Mouse (Mus musculus) MEL (cell line): Measurements from ENCODE around the gene Rab22a. TPM values are rescaled to one million over a fixed set of nuclear protein-coding genes. Genes with fewer than 3 reads are reported as not detected.

ENCODE experiments used
- DNase-seq: peaks from one replicate; pipeline ENCODE4 v3.0.0; 2011; ENCODE audit warnings: low read depth, low spot score
- H3K27ac ChIP-seq: 2 replicates; pipeline ENCODE4 v1.5.1; 2012; ENCODE audit warnings: low read depth, mild to moderate bottlenecking, control low read depth, low read length, moderate library complexity; ENCODE audit not compliant: control insufficient read depth
- H3K27me3 ChIP-seq, 2 experiments: fragments of 150-350 bp in 1 of 2; sonication (generic) in 1 of 2; 2 replicates each; pipeline ENCODE4 v1.6.1; 2012; ENCODE audit warnings: low read length in 2 of 2, mild to moderate bottlenecking in 2 of 2, improper control_type of control experiment in 1 of 2, moderate library complexity in 1 of 2; ENCODE audit not compliant: insufficient read depth in 2 of 2, control insufficient read depth in 1 of 2
- H3K36me3 ChIP-seq, 2 experiments: 2 replicates each; pipeline ENCODE4 v1.6.1; 2012 to 2014; ENCODE audit warnings: low read length in 2 of 2, improper control_type of control experiment in 1 of 2, inconsistent platforms in 1 of 2, mild to moderate bottlenecking in 1 of 2; ENCODE audit not compliant: insufficient read depth in 2 of 2, control insufficient read depth in 1 of 2
- H3K4me1 ChIP-seq, 2 experiments: fragments of 150-350 bp in 1 of 2; sonication (generic) in 1 of 2; 2 replicates each; pipeline ENCODE4 v1.6.1; 2012; ENCODE audit warnings: low read length in 2 of 2, improper control_type of control experiment in 1 of 2, mild to moderate bottlenecking in 1 of 2; ENCODE audit not compliant: insufficient read depth in 2 of 2, control insufficient read depth in 1 of 2
- H3K4me3 ChIP-seq, 2 experiments: fragments of 150-350 bp in 1 of 2; sonication (generic) in 1 of 2; 2 replicates each; pipeline ENCODE4 v1.5.1; 2012; ENCODE audit warnings: low read depth in 2 of 2, low read length in 2 of 2, mild to moderate bottlenecking in 2 of 2, moderate library complexity in 2 of 2, control low read depth in 1 of 2, improper control_type of control experiment in 1 of 2; ENCODE audit not compliant: control insufficient read depth in 1 of 2, insufficient read depth in 1 of 2
- H3K79me2 ChIP-seq: 2 replicates; pipeline ENCODE4 v1.6.1; 2012; ENCODE audit warnings: mild to moderate bottlenecking, low read length, moderate library complexity; ENCODE audit not compliant: control insufficient read depth, poor library complexity, insufficient read depth
- H3K9ac ChIP-seq: 2 replicates; pipeline ENCODE4 v1.6.1; 2012; ENCODE audit warnings: low read depth, mild to moderate bottlenecking, control low read depth, low read length, moderate library complexity; ENCODE audit not compliant: control insufficient read depth, poor library complexity, severe bottlenecking
- H3K9me3 ChIP-seq: fragments of 150-350 bp; sonication (generic); replicated peaks from 2 replicates; pipeline ENCODE4 v1.6.1; 2012; ENCODE audit warnings: mild to moderate bottlenecking, low read length, improper control_type of control experiment, moderate library complexity; ENCODE audit not compliant: insufficient read depth
- BHLHE40 ChIP-seq: IDR thresholded peaks from 2 replicates; pipeline ENCODE4 v1.6.1; 2012; ENCODE audit warnings: low read depth, mild to moderate bottlenecking, inconsistent platforms, low read length, improper control_type of control experiment, borderline replicate concordance
- CHD1 ChIP-seq: IDR thresholded peaks from 2 replicates; pipeline ENCODE4 v1.6.1; 2012; ENCODE audit warnings: low read depth, mild to moderate bottlenecking, inconsistent platforms, low read length, improper control_type of control experiment
- CHD2 ChIP-seq: IDR thresholded peaks from 2 replicates; pipeline ENCODE4 v1.6.1; 2011; ENCODE audit warnings: low read length, improper control_type of control experiment
- CTCF ChIP-seq, 3 experiments: IDR thresholded peaks in 2 of 3; conservative IDR thresholded peaks in 1 of 3; 2 replicates each; pipeline ENCODE4 v1.5.1; 2011 to 2012; ENCODE audit warnings: low read length in 3 of 3, low read depth in 2 of 3, mild to moderate bottlenecking in 2 of 3, improper control_type of control experiment in 1 of 3, inconsistent platforms in 1 of 3, mixed read lengths in 1 of 3, moderate library complexity in 1 of 3; ENCODE audit not compliant: control insufficient read depth in 1 of 3, insufficient read depth in 1 of 3, poor library complexity in 1 of 3, severe bottlenecking in 1 of 3
- E2F4 ChIP-seq: IDR thresholded peaks from 2 replicates; pipeline ENCODE4 v1.6.1; 2011; ENCODE audit warnings: low read depth, low read length, improper control_type of control experiment, borderline replicate concordance
- EP300 ChIP-seq, 2 experiments: IDR thresholded peaks; 2 replicates each; pipeline ENCODE4 v1.6.1; 2011; ENCODE audit warnings: improper control_type of control experiment in 2 of 2, low read length in 2 of 2, low read depth in 1 of 2, mild to moderate bottlenecking in 1 of 2
- ETS1 ChIP-seq: IDR thresholded peaks from 2 replicates; pipeline ENCODE4 v1.6.1; 2012; ENCODE audit warnings: low read depth, mild to moderate bottlenecking, inconsistent platforms, low read length, improper control_type of control experiment, moderate library complexity
- GABPA ChIP-seq: IDR thresholded peaks from 2 replicates; pipeline ENCODE4 v1.6.1; 2012; ENCODE audit warnings: low read depth, mild to moderate bottlenecking, inconsistent platforms, low read length, improper control_type of control experiment, moderate library complexity
- GATA1 ChIP-seq: IDR thresholded peaks from 2 replicates; pipeline ENCODE4 v1.6.1; 2011; ENCODE audit warnings: low read depth, low read length, improper control_type of control experiment
- JUND ChIP-seq: IDR thresholded peaks from 2 replicates; pipeline ENCODE4 v1.6.1; 2011; ENCODE audit warnings: low read depth, mild to moderate bottlenecking, improper control_type of control experiment, low read length
- MAX ChIP-seq: IDR thresholded peaks from 2 replicates; pipeline ENCODE4 v1.6.1; 2011; ENCODE audit warnings: low read length, improper control_type of control experiment
- MAZ ChIP-seq: IDR thresholded peaks from 2 replicates; pipeline ENCODE4 v1.6.1; 2012; ENCODE audit warnings: low read depth, mild to moderate bottlenecking, inconsistent platforms, low read length, improper control_type of control experiment
- MEF2A ChIP-seq: IDR thresholded peaks from 2 replicates; pipeline ENCODE4 v1.6.1; 2014; ENCODE audit warnings: low read depth, mild to moderate bottlenecking, inconsistent platforms, low read length, improper control_type of control experiment; ENCODE audit not compliant: poor library complexity, insufficient replicate concordance, severe bottlenecking; ENCODE audit errors: extremely low read depth
- MYC ChIP-seq: IDR thresholded peaks from 2 replicates; pipeline ENCODE4 v1.6.1; 2011; ENCODE audit warnings: low read depth, mild to moderate bottlenecking, low read length, improper control_type of control experiment, moderate library complexity
- NELFE ChIP-seq: IDR thresholded peaks from 2 replicates; pipeline ENCODE4 v1.6.1; 2011; ENCODE audit warnings: low read depth, low read length, improper control_type of control experiment
- NRF1 ChIP-seq: IDR thresholded peaks from 2 replicates; pipeline ENCODE4 v1.6.1; 2014; ENCODE audit warnings: low read depth, mild to moderate bottlenecking, inconsistent platforms, low read length, improper control_type of control experiment, moderate library complexity; ENCODE audit not compliant: poor library complexity, insufficient read depth, severe bottlenecking
- POLR2AphosphoS5 ChIP-seq: IDR thresholded peaks from 2 replicates; pipeline ENCODE4 v1.6.1; 2012; ENCODE audit warnings: low read depth, borderline replicate concordance, mild to moderate bottlenecking, inconsistent platforms, low read length, moderate library complexity, mixed read lengths
- RAD21 ChIP-seq: IDR thresholded peaks from 2 replicates; pipeline ENCODE4 v1.6.1; 2011; ENCODE audit warnings: mild to moderate bottlenecking, low read depth, low read length, improper control_type of control experiment
- RCOR1 ChIP-seq: IDR thresholded peaks from 2 replicates; pipeline ENCODE4 v1.6.1; 2012; ENCODE audit warnings: low read depth, mild to moderate bottlenecking, inconsistent platforms, low read length, improper control_type of control experiment
- TAL1 ChIP-seq: IDR thresholded peaks from 2 replicates; pipeline ENCODE4 v1.6.1; 2012; ENCODE audit warnings: mild to moderate bottlenecking, inconsistent platforms, low read length, moderate library complexity, mixed read lengths
- TBP ChIP-seq: IDR thresholded peaks from 2 replicates; pipeline ENCODE4 v1.8.0; 2011; ENCODE audit warnings: low read depth, low read length, improper control_type of control experiment
- TCF12 ChIP-seq: IDR thresholded peaks from 2 replicates; pipeline ENCODE4 v1.6.1; 2014; ENCODE audit warnings: low read depth, mild to moderate bottlenecking, inconsistent platforms, low read length, improper control_type of control experiment, moderate library complexity
- ZC3H11A ChIP-seq: IDR thresholded peaks from 2 replicates; pipeline ENCODE4 v1.6.1; 2012; ENCODE audit warnings: low read depth, mild to moderate bottlenecking, inconsistent platforms, low read length, improper control_type of control experiment
- ZMIZ1 ChIP-seq: IDR thresholded peaks from 2 replicates; pipeline ENCODE4 v1.6.1; 2012; ENCODE audit warnings: low read depth, mild to moderate bottlenecking, inconsistent platforms, low read length, improper control_type of control experiment, moderate library complexity
- ZNF384 ChIP-seq: IDR thresholded peaks from 2 replicates; pipeline ENCODE4 v1.6.1; 2012; ENCODE audit warnings: low read depth, mild to moderate bottlenecking, inconsistent platforms, low read length, improper control_type of control experiment
- polyA plus RNA-seq, 2 experiments: library from polyadenylated mRNA; stranded (reverse) in 1 of 2; unstranded in 1 of 2; fragments of >175 nt in 1 of 2; fragments of >200 nt in 1 of 2; gene quantifications; 2 replicates each; pipeline versions ENCODE4 v1.2.1 to v1.2.4; 2012; ENCODE audit warnings: low replicate concordance in 2 of 2, low read depth in 1 of 2; ENCODE audit not compliant: insufficient read length in 2 of 2, insufficient read depth in 1 of 2, missing spikeins in 1 of 2
- total RNA-seq: library from RNA; depleted of rRNA; stranded (reverse); fragments of 300-350 nt; gene quantifications from 2 replicates; pipeline ENCODE4 v1.2.3, GENCODE M21; 2012

The Rab22a gene
- total and polyA plus RNA-seq, 3 experiments, result 8.9 to 15.8 TPM; not detected in 1

DNA sequence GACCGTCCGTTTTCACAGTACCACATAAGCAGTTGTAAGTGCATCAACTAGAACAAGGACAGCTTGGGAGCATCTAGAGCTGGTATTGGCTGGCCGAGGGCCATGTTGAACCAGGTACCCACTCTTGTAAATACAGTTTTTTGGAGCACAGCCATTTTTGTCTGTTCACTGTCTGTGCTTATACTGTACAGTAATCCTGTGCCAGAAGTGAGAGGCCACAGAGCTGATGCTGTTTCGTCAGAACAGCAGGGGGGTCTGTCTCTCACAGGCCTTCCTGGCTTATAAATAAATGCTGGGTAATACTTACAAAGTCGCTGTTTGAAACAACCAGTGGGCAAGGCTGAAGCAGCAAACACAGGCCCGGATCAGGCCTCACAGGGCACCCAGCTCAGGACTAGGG lies 32.2 kb downstream of the Rab22a start:
- H3K79me2 ChIP-seq, result no peaks in the 10 kb centered on the region
- H3K9me3 ChIP-seq, result no peaks in the 10 kb centered on the region
- no peak overlapping the region for H3K9ac ChIP-seq
- no peak overlapping the region for H3K27ac ChIP-seq
- H3K27me3 ChIP-seq, result no peaks in the 10 kb centered on the region
- no peak for TF ChIP-seq MAX
- TF ChIP-seq MEF2A, result no peak
- no peak for TF ChIP-seq TBP
- TF ChIP-seq RAD21, result no peak
- TF ChIP-seq NELFE, result no peak
- no peak for TF ChIP-seq GATA1
- TF ChIP-seq BHLHE40, result no peak
- TF ChIP-seq CHD2, result no peak
- TF ChIP-seq GABPA, result no peak
- TF ChIP-seq MYC, result no peak
- TF ChIP-seq ZMIZ1, result no peak
- no peak for TF ChIP-seq JUND
- TF ChIP-seq ZNF384, result no peak
- no peak for TF ChIP-seq MAZ
- no peak for TF ChIP-seq EP300 (IDR thresholded peaks at IDR 0.05; ENCODE audit: low read depth in 1 of 2, low read length in 2 of 2)
- TF ChIP-seq NRF1, result no peak
- H3K36me3 ChIP-seq, result peaks cover 0 to 14% of the 10 kb centered on the region in 2 experiments; a peak in 2 of 4 replicates
- H3K4me1 ChIP-seq, result no peaks in the 10 kb centered on the region
- H3K4me3 ChIP-seq, result no peak overlapping the region
- DNase-seq, result no peak

- H3K36me3 ChIP-seq, result peaks cover 0 to 14% of the 10 kb centered on the region in 2 experiments; a peak in 2 of 4 replicates
- TF ChIP-seq TCF12 (no peak), CHD2 (no peak), ETS1 (no peak), CTCF (IDR thresholded peaks at IDR 0.05 in 2 of 3, conservative IDR thresholded peaks at IDR 0.05 in 1 of 3; ENCODE audit: control insufficient read depth in 1 of 3, insufficient read depth in 1 of 3, low read depth in 2 of 3, low read length in 3 of 3, poor library complexity in 1 of 3, severe bottlenecking in 1 of 3) (no peak), RAD21 (no peak), JUND (no peak), NELFE (no peak), POLR2AphosphoS5 (no peak), MAX (no peak), RCOR1 (no peak), E2F4 (no peak), ZC3H11A (no peak), MEF2A (no peak), MAZ (no peak), BHLHE40 (no peak), GATA1 (no peak), CHD1 (no peak), TAL1 (no peak)
- no peak for DNase-seq
Measured at GRCm38 (mm10) chr2:173692693-173693092, 33.1 kb downstream of the Rab22a start.

More at GRCm38 (mm10) chr2:173692693-173693092, 33.1 kb downstream of the Rab22a start:
- no peaks in the 10 kb centered on the region for H3K9me3 ChIP-seq
- no peak overlapping the region for H3K4me3 ChIP-seq
- H3K27ac ChIP-seq, result no peak overlapping the region
- H3K9ac ChIP-seq, result no peak overlapping the region
- no peaks in the 10 kb centered on the region for H3K4me1 ChIP-seq
- no peaks in the 10 kb centered on the region for H3K79me2 ChIP-seq
- H3K27me3 ChIP-seq, result no peaks in the 10 kb centered on the region
